12 mouse cellular contexts compared by ENCODE assay signal in genomic region chr10:24158470-24159254, GRCm38 (mm10). TPM values are rescaled to one million over a fixed set of nuclear protein-coding genes. Genes with fewer than 3 reads are reported as not detected.
DNase-seq lines count a peak whose midpoint lies in the region; ATAC-seq and TF ChIP-seq lines count a peak whose summit lies in the region.
"Had no signal": no experiment of that assay in that cellular context is flagged by ENCODE, and none has a peak within 500 bp of the region (broad histone marks: within the 10 kb centered on the region; RNA-seq: fewer than 3 reads in every experiment).

No protein-coding gene starts in this region.

- ATAC-seq in heart, embryonic 15.5 days (replicated peaks; ENCODE audit: insufficient number of reproducible peaks, insufficient read depth, low FRiP score, low read depth): peak; percentile 76; the same call in 1 of the 2 replicates
- ATAC-seq in intestine, postnatal 0 days: 0 out of 2 replicates have a peak, but pooled peaks have one; percentile 36
- ATAC-seq in midbrain, embryonic 11.5 days (ENCODE audit: low FRiP score): no peak

- intact Hi-C loops in gastrocnemius, postnatal 36 days (cut with DNase I): no loop called here

- WGBS in heart, embryonic 15.5 days: 75% methylated on average over 12 of the region's 12 CpGs
- WGBS in spleen, adult 2 months: 67% methylated on average over 12 of the region's 12 CpGs
- WGBS in intestine, postnatal 0 days: 84% methylated on average over 12 of the region's 12 CpGs
- 93% methylated on average over 12 of the region's 12 CpGs for WGBS in midbrain, embryonic 11.5 days

- no peak overlapping the region for H3K9ac ChIP-seq in heart, embryonic 15.5 days
- H3K9ac ChIP-seq in intestine, postnatal 0 days (ENCODE audit: low read depth, low read length): no peak overlapping the region
- H3K9ac ChIP-seq in midbrain, embryonic 11.5 days (ENCODE audit: low read length): no peak overlapping the region
- H3K9ac ChIP-seq: embryonic facial prominence, embryonic 15.5 days; limb, embryonic 13.5 days had no signal

- H3K27me3 ChIP-seq in heart, embryonic 15.5 days: no peaks in the 10 kb centered on the region
- no peaks in the 10 kb centered on the region for H3K27me3 ChIP-seq in spleen, adult 2 months (ENCODE audit: control insufficient read depth, insufficient read depth, low read length)
- no peaks in the 10 kb centered on the region for H3K27me3 ChIP-seq in intestine, postnatal 0 days (replicated peaks; ENCODE audit: control insufficient read depth, insufficient read depth, low read length)
- H3K27me3 ChIP-seq in midbrain, embryonic 11.5 days (ENCODE audit: control insufficient read depth, insufficient read depth, low read length): no peaks in the 10 kb centered on the region
- H3K27me3 ChIP-seq: embryonic facial prominence, embryonic 15.5 days; limb, embryonic 13.5 days had no signal

- H3K4me2 ChIP-seq in heart, embryonic 15.5 days: no peak overlapping the region
- H3K4me2 ChIP-seq in intestine, postnatal 0 days (replicated peaks; ENCODE audit: low read depth): no peak overlapping the region
- H3K4me2 ChIP-seq in midbrain, embryonic 11.5 days: no peak overlapping the region
- H3K4me2 ChIP-seq: embryonic facial prominence, embryonic 15.5 days; limb, embryonic 13.5 days had no signal

- H3K9me3 ChIP-seq in heart, embryonic 15.5 days (replicated peaks): no peaks in the 10 kb centered on the region
- H3K9me3 ChIP-seq in intestine, postnatal 0 days (ENCODE audit: control insufficient read depth): no peaks in the 10 kb centered on the region
- no peaks in the 10 kb centered on the region for H3K9me3 ChIP-seq in midbrain, embryonic 11.5 days (ENCODE audit: control insufficient read depth, low read length)
- H3K9me3 ChIP-seq: embryonic facial prominence, embryonic 15.5 days; limb, embryonic 13.5 days had no signal

- no peak overlapping the region for H3K4me3 ChIP-seq in heart, embryonic 15.5 days
- H3K4me3 ChIP-seq in spleen, adult 2 months (ENCODE audit: extremely low read depth, insufficient read depth, insufficient read length): no peak overlapping the region
- no peak overlapping the region for H3K4me3 ChIP-seq in intestine, postnatal 0 days (ENCODE audit: low read depth, low read length)
- no peak overlapping the region for H3K4me3 ChIP-seq in midbrain, embryonic 11.5 days (ENCODE audit: low read depth, low read length)
- H3K4me3 ChIP-seq: embryonic facial prominence, embryonic 15.5 days; limb, embryonic 13.5 days had no signal

- no peak for TF ChIP-seq POLR2A in spleen, adult 2 months (IDR thresholded peaks at IDR 0.05; ENCODE audit: low read depth, low read length)

- no peak for DNase-seq in heart, adult 9 months (ENCODE audit: low spot score in 2 of 2)
- DNase-seq in spleen, adult 2 months (ENCODE audit: low read depth in 1 of 2, low spot score in 2 of 2): peak in 1 of 2 experiments; percentile 53
- DNase-seq in spleen, adult 12 weeks (ENCODE audit: low spot score): no peak
- DNase-seq in yolk sac, embryonic 10.5 days (ENCODE audit: low spot score): peak; percentile 42
- no peak for DNase-seq in gastrocnemius, postnatal 36 days
- no peak for DNase-seq in midbrain, embryonic 11.5 days (ENCODE audit: low spot score, missing footprints)
- DNase-seq: kidney, adult 8-10 months had no signal

- H3K27ac ChIP-seq in heart, embryonic 15.5 days: 0 out of 2 replicates have a peak overlapping the region, but pooled peaks have one; percentile 15
- peak overlapping the region; percentile 56; the same call in 1 of the 2 replicates for H3K27ac ChIP-seq in spleen, adult 2 months (ENCODE audit: insufficient read depth, low read length)
- no peak overlapping the region for H3K27ac ChIP-seq in intestine, postnatal 0 days (ENCODE audit: low read depth, low read length)
- no peak overlapping the region for H3K27ac ChIP-seq in midbrain, embryonic 11.5 days (ENCODE audit: low read depth, low read length)
- H3K27ac ChIP-seq: embryonic facial prominence, embryonic 15.5 days; limb, embryonic 13.5 days had no signal

- TF ChIP-seq CTCF in spleen, adult 2 months (IDR thresholded peaks at IDR 0.05; ENCODE audit: extremely low read depth, insufficient read depth, insufficient read length, insufficient replicate concordance): no peak
- no peak for TF ChIP-seq CTCF in intestine, postnatal 0 days (IDR thresholded peaks at IDR 0.05; ENCODE audit: low read depth)

- peaks cover 12% of the 10 kb centered on the region; the same call in 1 of the 2 replicates for H3K4me1 ChIP-seq in heart, embryonic 15.5 days (replicated peaks)
- peaks cover 20% of the 10 kb centered on the region for H3K4me1 ChIP-seq in spleen, adult 2 months (ENCODE audit: control insufficient read depth, insufficient read depth, insufficient read length)
- 0 out of 2 replicates have a peak, but pooled peaks cover 6% of the 10 kb centered on the region for H3K4me1 ChIP-seq in intestine, postnatal 0 days (replicated peaks; ENCODE audit: control insufficient read depth, insufficient read depth, low read length)
- H3K4me1 ChIP-seq in midbrain, embryonic 11.5 days (ENCODE audit: control insufficient read depth, insufficient read depth, low read length): no peaks in the 10 kb centered on the region
- H3K4me1 ChIP-seq: embryonic facial prominence, embryonic 15.5 days had no signal

- H3K36me3 ChIP-seq in heart, embryonic 15.5 days: peaks cover 30% of the 10 kb centered on the region
- peaks cover 12% of the 10 kb centered on the region for H3K36me3 ChIP-seq in spleen, adult 2 months (ENCODE audit: control insufficient read depth, insufficient read depth, low read length)
- H3K36me3 ChIP-seq in intestine, postnatal 0 days (ENCODE audit: control insufficient read depth, insufficient read depth): peaks cover 38% of the 10 kb centered on the region
- H3K36me3 ChIP-seq in midbrain, embryonic 11.5 days (ENCODE audit: control insufficient read depth, insufficient read depth, low read length): 0 out of 2 replicates have a peak, but pooled peaks cover 5% of the 10 kb centered on the region

RNA-seq across cellular contexts. Expression of gene Stx7, which starts 9.6 kb away (rescaled TPM):
- polyA plus RNA-seq in heart, embryonic 15.5 days (2015; fragmentation: Nextera tagmentation; extraction: Ambion mirVana): 68.4 and 74.8 TPM in 2 replicates
- 57.6 and 61.7 TPM in 2 replicates for polyA plus RNA-seq in spleen, adult 2 months (2012; rRNA removed)
- 171 and 189 TPM in 2 replicates for polyA plus RNA-seq in intestine, postnatal 0 days (2015; fragmentation: Nextera tagmentation; extraction: Ambion mirVana)
- 10 to 100 TPM; 21.5 to 24.3 TPM for total RNA-seq in gastrocnemius, postnatal 36 days (2021)
- 98.6 and 99.6 TPM in 2 replicates for polyA plus RNA-seq in midbrain, embryonic 11.5 days (2014; fragmentation: Nextera tagmentation; extraction: Ambion mirVana)

RNA-seq across cellular contexts. Expression of gene Taar9, which starts 49.3 kb away (rescaled TPM):
- polyA plus RNA-seq in heart, embryonic 15.5 days (2015; fragmentation: Nextera tagmentation; extraction: Ambion mirVana): not detected in 2 replicates
- polyA plus RNA-seq in spleen, adult 2 months (2012; rRNA removed): 0.07 TPM in 1 of 2 replicates, not detected in the other
- polyA plus RNA-seq in intestine, postnatal 0 days (2015; fragmentation: Nextera tagmentation; extraction: Ambion mirVana): not detected in 2 replicates
- total RNA-seq in gastrocnemius, postnatal 36 days (2021): not detected
- polyA plus RNA-seq in midbrain, embryonic 11.5 days (2014; fragmentation: Nextera tagmentation; extraction: Ambion mirVana): not detected in 2 replicates
- polyA plus RNA-seq: embryonic facial prominence, embryonic 15.5 days; limb, embryonic 13.5 days; macrophage had no signal

RNA-seq across cellular contexts. Expression of gene Taar8c, which starts 57.0 kb away (rescaled TPM):
- polyA plus RNA-seq in heart, embryonic 15.5 days (2015; fragmentation: Nextera tagmentation; extraction: Ambion mirVana): not detected in 2 replicates
- polyA plus RNA-seq in spleen, adult 2 months (2012; rRNA removed): 0.15 and 0.25 TPM in 2 replicates
- not detected in 2 replicates for polyA plus RNA-seq in intestine, postnatal 0 days (2015; fragmentation: Nextera tagmentation; extraction: Ambion mirVana)
- not detected for total RNA-seq in gastrocnemius, postnatal 36 days (2021)
- polyA plus RNA-seq in midbrain, embryonic 11.5 days (2014; fragmentation: Nextera tagmentation; extraction: Ambion mirVana): not detected in 2 replicates
- polyA plus RNA-seq: embryonic facial prominence, embryonic 15.5 days; limb, embryonic 13.5 days; macrophage had no signal

Comparison
In these comparisons a context has a peak if more than half of its experiments do, and no peak if none do; other contexts are left out.
1. H3K27ac ChIP-seq: peak in heart, embryonic 15.5 days (single experiment) and spleen, adult 2 months (single experiment); none in intestine, postnatal 0 days (single experiment) and midbrain, embryonic 11.5 days (single experiment).